Mouse (Mus musculus): ENCODE results near the gene Yrdc. TPM values are rescaled to one million over a fixed set of nuclear protein-coding genes. Genes with fewer than 3 reads are reported as not detected.

The Yrdc gene
- polyA plus RNA-seq (2016; fragmentation: Nextera tagmentation; extraction: Ambion mirVana) = 48.4 and 49.3 TPM in 2 replicates

GRCm38 (mm10) chr4:124850261-124850913, at the start of gene Yrdc:
Gene Yrdc, plus strand, starts transcription at chr4:124850679.
- H3K9me3 ChIP-seq = no peaks in the 10 kb centered on the region
- ATAC-seq (ENCODE audit: low FRiP score, low read depth) = peak; percentile 93
- H3K4me3 ChIP-seq = peak within 1 kb of the TSS; percentile 100
- H3K36me3 ChIP-seq = peaks cover 20% of the 10 kb centered on the region
- H3K4me1 ChIP-seq = peaks cover 27% of the 10 kb centered on the region
- peak within 1 kb of the TSS; percentile 87 for H3K9ac ChIP-seq (replicated peaks)
- peak within 1 kb of the TSS; percentile 92 for H3K4me2 ChIP-seq (replicated peaks)
- peak within 1 kb of the TSS; percentile 96 for H3K27ac ChIP-seq (replicated peaks)
- no peaks in the 10 kb centered on the region for H3K27me3 ChIP-seq
- WGBS = under 1% methylated on average over 86 of the region's 90 CpGs

- Histone ChIP-seq H3K4me1 (peaks cover 13% of the 10 kb centered on the region), H3K9ac (replicated peaks) (peak within 1 kb of the TSS; percentile 80), H3K27ac (replicated peaks) (peak within 1 kb of the TSS; percentile 95), H3K4me3 (peak within 1 kb of the TSS; percentile 71), H3K4me2 (replicated peaks) (peak within 1 kb of the TSS; percentile 87), H3K27me3 (no peaks in the 10 kb centered on the region), H3K36me3 (peaks cover 45% of the 10 kb centered on the region), H3K9me3 (no peaks in the 10 kb centered on the region)
- 4% methylated on average over 21 of the region's 21 CpGs for WGBS
- peak; percentile 68 for ATAC-seq (ENCODE audit: low FRiP score, low read depth)
Measured at GRCm38 (mm10) chr4:124801552-124802308, 48.7 kb upstream of the Yrdc start, which contains the start of gene Mtf1. Gene Mtf1, plus strand, starts transcription at chr4:124802104.

- peak; percentile 99 for ATAC-seq (ENCODE audit: low FRiP score, low read depth)
- Histone ChIP-seq H3K4me1 (peaks cover 13% of the 10 kb centered on the region), H3K9me3 (no peaks in the 10 kb centered on the region), H3K9ac (replicated peaks) (peak overlapping the region; percentile 80), H3K27me3 (no peaks in the 10 kb centered on the region), H3K4me2 (replicated peaks) (peak overlapping the region; percentile 87), H3K4me3 (peak overlapping the region; percentile 71), H3K36me3 (peaks cover 50% of the 10 kb centered on the region), H3K27ac (replicated peaks) (peak overlapping the region; percentile 95)
- 2% methylated on average over 53 of the region's 53 CpGs for WGBS
Measured at GRCm38 (mm10) chr4:124802309-124803260, 47.9 kb upstream of the Yrdc start.

GRCm38 (mm10) chr4:124803406-124803805, 47.1 kb upstream of the Yrdc start:
- Histone ChIP-seq H3K27me3 (no peaks in the 10 kb centered on the region), H3K4me3 (peak overlapping the region; percentile 71), H3K4me2 (replicated peaks) (peak overlapping the region; percentile 87), H3K4me1 (peaks cover 13% of the 10 kb centered on the region), H3K9me3 (no peaks in the 10 kb centered on the region), H3K27ac (replicated peaks) (no peak overlapping the region), H3K9ac (replicated peaks) (peak overlapping the region; percentile 80), H3K36me3 (peaks cover 49% of the 10 kb centered on the region)
- no peak for ATAC-seq (ENCODE audit: low FRiP score, low read depth)
- 81% methylated on average over 6 of the region's 6 CpGs for WGBS

DNA sequence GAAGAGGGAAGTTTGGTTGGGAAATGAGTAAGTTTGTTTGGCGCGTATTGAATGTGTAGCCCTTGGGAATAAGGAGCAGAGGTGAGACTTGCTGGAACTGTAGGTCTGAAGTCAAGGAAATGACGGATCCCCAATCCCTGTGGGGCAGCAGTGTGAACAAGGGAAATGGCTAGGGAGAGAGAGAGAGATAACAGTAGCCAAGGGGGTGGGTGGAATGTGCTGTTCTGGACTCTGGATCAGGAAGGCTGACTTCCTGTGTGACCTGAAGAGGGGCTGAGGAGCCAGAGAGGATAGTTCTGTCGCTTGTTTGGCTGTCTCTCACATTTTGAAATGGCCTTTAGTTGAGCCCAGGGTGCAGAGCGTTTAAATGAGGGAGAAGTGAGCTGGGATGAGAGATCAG, 42.0 kb upstream of the Yrdc start:
- WGBS = 86% methylated on average over 5 of the region's 5 CpGs
- no peaks in the 10 kb centered on the region for H3K9me3 ChIP-seq
- peaks cover 49% of the 10 kb centered on the region for H3K36me3 ChIP-seq
- H3K9ac ChIP-seq (replicated peaks) = no peak overlapping the region
- no peaks in the 10 kb centered on the region for H3K27me3 ChIP-seq
- ATAC-seq (ENCODE audit: low FRiP score, low read depth) = no peak
- H3K27ac ChIP-seq (replicated peaks) = no peak overlapping the region
- H3K4me1 ChIP-seq = peaks cover 2% of the 10 kb centered on the region
- H3K4me3 ChIP-seq = no peak overlapping the region
- no peak overlapping the region for H3K4me2 ChIP-seq (replicated peaks)

DNA sequence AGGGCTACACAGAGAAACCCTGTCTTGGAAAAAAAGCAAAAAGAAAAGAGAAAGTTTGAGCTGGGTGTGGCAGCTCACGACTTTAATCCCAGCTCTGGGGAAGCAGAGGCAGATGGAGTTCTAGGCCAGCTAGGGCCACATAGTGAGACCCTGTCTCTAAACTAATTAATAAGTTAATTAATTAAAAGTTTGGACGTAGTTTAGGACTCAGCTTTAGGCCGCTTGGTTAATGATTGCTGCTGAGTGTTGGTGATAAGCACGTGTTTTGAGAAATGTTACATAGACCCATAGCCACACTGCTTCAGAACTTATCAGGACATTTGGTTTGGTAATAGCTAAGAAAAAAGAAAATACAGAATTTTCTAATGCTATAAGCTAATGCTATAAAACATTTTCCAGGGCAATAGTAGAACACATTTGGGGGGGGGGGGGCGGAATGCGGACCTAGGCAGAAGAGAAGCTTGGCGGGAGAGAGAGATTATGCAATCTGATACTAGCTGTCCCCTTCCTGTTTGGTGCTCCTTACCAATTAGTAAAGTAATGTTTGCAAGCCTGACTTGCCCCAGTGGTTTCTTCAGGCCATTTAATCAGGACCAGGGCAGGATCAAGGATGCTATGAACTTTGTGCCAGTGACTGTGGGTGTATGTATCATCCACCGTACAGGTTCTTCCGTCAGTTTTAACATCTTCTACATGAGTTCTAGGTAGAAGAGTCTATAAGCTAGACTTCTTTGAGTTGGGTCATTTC, 41.2 kb upstream of the Yrdc start:
- Histone ChIP-seq H3K4me1 (no peaks in the 10 kb centered on the region; the same call in 1 of the 2 replicates), H3K4me2 (replicated peaks) (no peak overlapping the region), H3K9ac (replicated peaks) (no peak overlapping the region), H3K4me3 (no peak overlapping the region), H3K27ac (replicated peaks) (no peak overlapping the region), H3K36me3 (peaks cover 49% of the 10 kb centered on the region), H3K27me3 (no peaks in the 10 kb centered on the region), H3K9me3 (no peaks in the 10 kb centered on the region)
- WGBS = 89% methylated on average over 9 of the region's 9 CpGs
- ATAC-seq (ENCODE audit: low FRiP score, low read depth) = no peak

DNA sequence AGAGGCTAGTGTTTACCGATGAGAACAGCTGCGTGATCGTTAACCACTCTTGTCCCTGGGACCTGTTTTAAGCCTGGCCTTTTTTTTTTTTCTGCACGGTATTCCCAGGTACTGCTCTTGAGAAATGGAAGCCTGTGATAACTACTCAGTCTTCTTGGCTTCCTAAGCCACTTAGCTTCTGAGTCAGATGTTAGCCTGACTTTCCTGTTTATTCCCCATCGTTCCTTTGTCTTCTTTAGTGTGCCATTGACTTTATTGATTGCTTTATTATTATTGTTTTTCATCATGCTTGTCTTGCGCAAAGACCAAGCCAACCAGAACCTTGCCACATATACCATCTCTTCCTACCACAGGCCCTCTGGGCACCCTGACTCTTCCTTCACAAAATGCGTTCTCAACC, 40.4 kb upstream of the Yrdc start:
- H3K4me1 ChIP-seq = no peaks in the 10 kb centered on the region; the same call in 1 of the 2 replicates
- WGBS = 89% methylated on average over 7 of the region's 7 CpGs
- H3K27ac ChIP-seq (replicated peaks) = no peak overlapping the region
- peaks cover 42% of the 10 kb centered on the region for H3K36me3 ChIP-seq
- no peaks in the 10 kb centered on the region for H3K27me3 ChIP-seq
- H3K4me2 ChIP-seq (replicated peaks) = no peak overlapping the region
- no peak for ATAC-seq (ENCODE audit: low FRiP score, low read depth)
- H3K4me3 ChIP-seq = no peak overlapping the region
- H3K9me3 ChIP-seq = no peaks in the 10 kb centered on the region
- H3K9ac ChIP-seq (replicated peaks) = no peak overlapping the region

DNA sequence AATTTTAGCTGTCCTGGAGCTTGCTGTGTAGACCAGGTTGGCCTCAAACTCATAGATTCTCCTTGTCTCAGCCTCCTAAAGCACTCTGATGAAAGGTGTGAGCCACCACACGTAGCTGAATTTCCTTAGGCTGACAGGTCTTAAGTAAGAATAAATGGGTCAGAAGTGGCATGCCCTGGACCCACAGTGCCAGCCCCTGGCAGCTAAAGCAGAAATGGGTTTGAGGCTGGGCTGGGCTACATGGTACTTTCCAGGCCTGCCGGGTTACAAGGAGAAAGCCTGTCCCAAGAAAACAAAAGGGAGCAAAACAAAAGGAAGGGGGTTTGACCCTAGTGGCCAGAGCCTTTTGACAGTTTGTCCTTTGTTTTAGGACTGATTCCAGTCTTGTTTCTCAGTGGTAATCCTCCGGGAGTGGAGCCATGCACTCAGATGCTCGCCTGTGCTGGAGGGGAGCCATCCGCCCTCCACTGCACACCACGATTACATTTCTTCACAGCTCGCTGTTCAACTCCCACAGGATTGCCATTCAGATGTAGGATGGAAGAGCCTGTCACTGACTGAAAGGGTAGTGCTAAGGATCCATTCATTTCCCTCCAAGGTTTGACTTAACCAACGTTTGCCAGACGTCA, 39.0 kb upstream of the Yrdc start:
- Histone ChIP-seq H3K9me3 (no peaks in the 10 kb centered on the region), H3K27me3 (no peaks in the 10 kb centered on the region), H3K4me3 (no peak overlapping the region), H3K4me2 (replicated peaks) (no peak overlapping the region), H3K4me1 (no peaks in the 10 kb centered on the region; the same call in 1 of the 2 replicates), H3K27ac (replicated peaks) (no peak overlapping the region), H3K36me3 (peaks cover 33% of the 10 kb centered on the region), H3K9ac (replicated peaks) (no peak overlapping the region; the same call in 1 of the 2 replicates)
- 18% methylated on average over 9 of the region's 9 CpGs for WGBS
- no peak for ATAC-seq (ENCODE audit: low FRiP score, low read depth)

DNA sequence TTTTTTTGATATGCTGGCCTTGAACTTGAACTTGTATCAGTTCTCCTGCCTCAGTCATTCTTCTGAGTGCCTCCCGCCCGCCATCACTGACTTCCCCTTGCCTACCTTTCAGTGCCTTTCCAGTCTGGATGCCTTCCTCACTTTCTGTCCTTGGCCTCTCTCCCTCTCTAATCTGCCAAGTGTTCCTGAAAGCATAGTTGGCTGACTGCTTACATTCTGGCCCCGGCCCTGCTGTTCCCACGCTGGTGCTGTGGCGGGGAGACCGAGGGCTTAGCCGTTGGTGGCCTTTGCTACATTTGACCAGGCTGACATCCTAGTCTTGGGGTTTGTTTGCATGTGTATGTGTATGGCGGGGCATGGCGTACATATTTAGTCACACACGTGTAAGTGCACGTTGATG, 34.6 kb upstream of the Yrdc start:
- H3K9ac ChIP-seq (replicated peaks) = no peak overlapping the region
- H3K4me2 ChIP-seq (replicated peaks) = no peak overlapping the region
- ATAC-seq (ENCODE audit: low FRiP score, low read depth) = no peak
- no peak overlapping the region for H3K27ac ChIP-seq (replicated peaks)
- H3K9me3 ChIP-seq = no peaks in the 10 kb centered on the region
- WGBS = 92% methylated on average over 11 of the region's 11 CpGs
- peaks cover 26% of the 10 kb centered on the region for H3K36me3 ChIP-seq
- no peak overlapping the region for H3K4me3 ChIP-seq
- H3K4me1 ChIP-seq = peaks cover 12% of the 10 kb centered on the region
- H3K27me3 ChIP-seq = no peaks in the 10 kb centered on the region

DNA sequence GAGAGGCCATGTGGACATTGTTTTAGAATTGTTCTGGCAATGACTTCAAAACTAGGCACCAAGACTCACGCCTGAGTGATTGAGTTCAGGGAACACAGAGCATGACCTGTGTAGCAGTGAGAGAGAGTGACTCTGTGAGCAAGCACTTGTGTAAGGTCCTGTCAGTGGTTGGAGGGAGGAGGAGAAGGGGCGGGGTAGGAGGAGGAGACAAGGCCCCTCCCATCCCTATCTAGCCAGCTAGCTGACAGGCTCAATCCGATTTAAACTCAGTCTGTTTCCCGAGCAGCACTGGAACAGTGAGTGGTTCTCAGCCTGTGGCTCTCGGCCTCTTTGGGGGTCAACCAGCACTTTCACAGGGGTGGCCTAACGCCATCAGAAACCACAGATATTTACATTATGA, 32.7 kb upstream of the Yrdc start:
- H3K9me3 ChIP-seq = no peaks in the 10 kb centered on the region
- H3K4me1 ChIP-seq = peaks cover 12% of the 10 kb centered on the region
- no peaks in the 10 kb centered on the region for H3K27me3 ChIP-seq
- no peak for ATAC-seq (ENCODE audit: low FRiP score, low read depth)
- no peak overlapping the region for H3K4me3 ChIP-seq
- 15% methylated on average over 6 of the region's 6 CpGs for WGBS
- H3K36me3 ChIP-seq = peaks cover 34% of the 10 kb centered on the region
- H3K27ac ChIP-seq (replicated peaks) = no peak overlapping the region
- no peak overlapping the region for H3K4me2 ChIP-seq (replicated peaks)
- H3K9ac ChIP-seq (replicated peaks) = no peak overlapping the region

- H3K27ac ChIP-seq (replicated peaks) = no peak overlapping the region
- no peaks in the 10 kb centered on the region for H3K9me3 ChIP-seq
- H3K27me3 ChIP-seq = no peaks in the 10 kb centered on the region
- peaks cover 45% of the 10 kb centered on the region for H3K36me3 ChIP-seq
- peaks cover 12% of the 10 kb centered on the region for H3K4me1 ChIP-seq
- no peak for ATAC-seq (ENCODE audit: low FRiP score, low read depth)
- H3K4me3 ChIP-seq = no peak overlapping the region
- no peak overlapping the region for H3K9ac ChIP-seq (replicated peaks)
- H3K4me2 ChIP-seq (replicated peaks) = no peak overlapping the region
- WGBS = 96% methylated on average over 4 of the region's 4 CpGs
Measured at GRCm38 (mm10) chr4:124818832-124819231, 31.6 kb upstream of the Yrdc start.

Data from midbrain, embryonic 12.5 days (tissue).